Mouse (Mus musculus) cortical plate, adult 2 months (tissue): ENCODE data around the gene Pias4.

Experiments
- CTCF ChIP-seq: fragments of 200-500 bp; IDR thresholded peaks from 2 replicates; pipeline ENCODE4 v1.5.1; 2011; ENCODE audit warnings: mild to moderate bottlenecking, control low read depth, low read length; ENCODE audit not compliant: insufficient read depth; ENCODE audit errors: extremely low read depth
- POLR2A ChIP-seq: fragments of 200-500 bp; IDR thresholded peaks from 2 replicates; pipeline ENCODE4 v1.6.1; 2011; ENCODE audit warnings: mild to moderate bottlenecking, low read length, control low read depth; ENCODE audit not compliant: insufficient read depth; ENCODE audit errors: extremely low read depth

- TF ChIP-seq CTCF (no peak), POLR2A (peak; percentile 43; the same call in 1 of the 2 replicates)
Measured at GRCm38 (mm10) chr10:81135831-81136705, 31.7 kb downstream of the Pias4 start.
